Mouse (Mus musculus) testis, postnatal 10 days (tissue): ENCODE results near the gene Zyg11a.
"Not testable (repeated sequence)": the region's sequence is repeated elsewhere in the genome, so short reads cannot be mapped to it uniquely, and the experiment has no call there.

ENCODE experiments used
- DNase-seq: peaks from one replicate; pipeline ENCODE4 v3.0.0; 2021; ENCODE audit warnings: low spot score

Zyg11a gene

DNA sequence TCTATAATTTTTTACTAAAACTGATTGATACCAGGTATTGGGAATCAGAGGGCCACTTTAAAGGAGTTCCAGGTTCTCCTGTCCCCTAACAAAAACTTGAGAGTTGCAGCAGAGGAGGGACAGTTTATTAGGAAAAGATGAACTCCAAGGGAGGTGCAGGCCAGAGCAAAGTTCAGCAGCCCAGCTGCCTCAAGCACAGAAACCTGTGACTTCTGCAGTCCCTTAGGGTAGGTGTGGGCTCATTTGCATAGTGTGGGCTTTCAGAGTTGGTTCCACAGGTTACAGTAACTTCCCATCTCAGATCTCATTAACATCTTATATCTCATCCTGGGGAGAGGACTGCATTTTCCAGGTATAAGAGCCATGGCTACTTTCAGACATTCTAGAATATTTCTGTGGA is 74.1 kb downstream of the Zyg11a start:
- no peak for DNase-seq

DNA sequence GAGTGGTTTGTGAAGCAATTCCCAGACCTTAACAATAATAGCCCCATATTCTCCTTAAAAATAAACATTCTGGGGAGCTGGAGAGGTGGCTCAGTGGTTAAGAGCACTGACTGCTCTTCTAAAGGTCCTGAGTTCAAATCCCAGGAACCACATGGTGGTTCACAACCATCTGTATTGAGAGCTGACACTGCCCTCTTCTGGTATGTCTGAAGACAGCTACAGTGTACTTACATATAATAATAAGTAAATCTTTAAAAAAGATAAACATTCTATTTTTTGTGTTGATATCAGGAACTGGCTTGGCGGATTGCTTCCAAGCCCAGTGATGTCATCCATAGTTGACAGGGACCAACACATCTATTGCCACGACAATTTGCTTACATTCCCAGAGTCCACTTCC is 74.7 kb downstream of the Zyg11a start:
- DNase-seq: not testable (repeated sequence)

- no peak for DNase-seq
Observed at GRCm38 (mm10) chr4:108136938-108137337, 80.9 kb downstream of the Zyg11a start.
